Mouse (Mus musculus) thymus, postnatal 0 days (tissue): ENCODE results near the gene Cd44. TPM values are rescaled to one million over a fixed set of nuclear protein-coding genes. Genes with fewer than 3 reads are reported as not detected.

Experiments used
- DNase-seq: peaks from one replicate; pipeline ENCODE4 v3.0.0-alpha.2; 2015; ENCODE audit warnings: low spot score
- polyA plus RNA-seq: library from polyadenylated mRNA; unstranded; fragments of >200 nt; fragmentation: Nextera tagmentation; extraction: Ambion mirVana; gene quantifications from 2 replicates; pipeline ENCODE4 v1.2.1, GENCODE M21; 2015

The Cd44 gene
- 10.5 and 11.6 TPM in 2 replicates for polyA plus RNA-seq

GRCm38 (mm10) chr2:102900875-102901827 is at the start of gene Cd44:
Cd44 (minus strand) TSS chr2:102901665.
- DNase-seq, result peak; percentile 32

DNA sequence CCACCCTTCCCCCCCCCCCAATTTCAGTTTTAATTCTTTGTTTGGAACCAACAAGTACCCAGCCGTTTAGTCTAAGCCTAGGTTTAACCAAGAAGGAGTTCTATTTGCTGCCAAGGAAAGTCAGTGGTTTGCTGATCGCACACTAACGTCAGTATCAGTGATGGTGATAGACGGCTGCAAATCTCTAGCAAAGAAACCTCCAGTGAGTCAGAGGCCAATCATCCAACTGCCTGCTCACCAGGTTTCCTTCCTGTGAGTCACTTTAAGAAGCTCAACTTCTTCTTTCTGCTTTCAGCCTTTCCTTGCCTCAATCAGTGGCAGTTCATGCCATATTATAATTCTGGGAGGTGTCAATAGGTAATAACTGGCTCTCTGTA is 47.0 kb upstream of the Cd44 start:
- peak; percentile 10 for DNase-seq

DNA sequence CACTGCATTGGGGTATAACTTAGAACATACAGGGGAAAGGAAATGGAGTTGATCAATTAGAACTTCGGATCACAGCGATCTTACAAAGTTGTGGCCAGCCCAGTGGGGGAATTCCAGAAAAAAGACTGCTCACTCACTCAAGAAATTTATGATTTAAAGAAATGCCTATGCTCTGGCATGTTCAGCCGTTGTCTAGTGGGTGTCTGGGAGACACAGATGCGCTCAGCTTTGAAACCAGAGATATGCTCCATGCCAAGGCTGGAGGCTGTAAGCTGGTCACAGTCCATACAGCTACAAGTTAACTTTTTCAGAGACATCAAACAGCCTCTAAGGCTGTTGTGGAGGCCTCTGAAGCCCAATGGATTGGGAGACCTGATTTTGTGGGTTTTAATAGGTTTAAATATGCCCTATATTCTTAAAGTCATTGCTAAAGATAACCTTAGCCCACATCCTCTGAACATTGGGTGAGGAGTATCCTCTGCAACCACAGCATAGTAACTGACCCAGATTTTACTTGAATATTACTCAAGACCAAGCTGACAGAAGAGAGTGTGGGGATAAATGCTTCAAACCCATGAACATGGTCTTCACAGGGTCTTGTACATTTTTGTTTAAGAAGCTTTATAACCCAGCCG is 46.5 kb upstream of the Cd44 start:
- peak; percentile 12 for DNase-seq

- DNase-seq, result no peak
These were observed 43.6 kb upstream of the Cd44 start for GRCm38 (mm10) chr2:102945111-102945510.

- DNase-seq, result no peak
These were observed 43.0 kb upstream of the Cd44 start for GRCm38 (mm10) chr2:102944415-102945012.

GRCm38 (mm10) chr2:102943983-102944382 is 42.5 kb upstream of the Cd44 start:
- no peak for DNase-seq

DNA sequence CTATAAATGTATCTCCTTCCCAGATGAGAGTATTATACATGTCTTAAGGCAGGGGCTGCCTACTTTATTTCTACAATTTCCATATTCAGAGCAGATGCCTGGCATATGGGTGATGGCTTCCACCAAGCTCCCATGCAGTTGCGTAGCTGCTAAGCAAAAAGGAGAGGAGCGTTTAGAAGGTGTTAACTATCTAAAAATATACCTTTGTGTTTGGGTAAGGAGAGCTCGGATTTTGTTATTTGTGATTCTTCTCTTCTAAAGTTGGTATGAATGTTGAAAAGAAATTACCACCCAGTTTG is 41.3 kb upstream of the Cd44 start:
- DNase-seq, result no peak

GRCm38 (mm10) chr2:102941937-102942781 is 40.7 kb upstream of the Cd44 start:
- no peak for DNase-seq

- DNase-seq, result no peak
These were observed 39.4 kb upstream of the Cd44 start for GRCm38 (mm10) chr2:102940813-102941361.

DNA sequence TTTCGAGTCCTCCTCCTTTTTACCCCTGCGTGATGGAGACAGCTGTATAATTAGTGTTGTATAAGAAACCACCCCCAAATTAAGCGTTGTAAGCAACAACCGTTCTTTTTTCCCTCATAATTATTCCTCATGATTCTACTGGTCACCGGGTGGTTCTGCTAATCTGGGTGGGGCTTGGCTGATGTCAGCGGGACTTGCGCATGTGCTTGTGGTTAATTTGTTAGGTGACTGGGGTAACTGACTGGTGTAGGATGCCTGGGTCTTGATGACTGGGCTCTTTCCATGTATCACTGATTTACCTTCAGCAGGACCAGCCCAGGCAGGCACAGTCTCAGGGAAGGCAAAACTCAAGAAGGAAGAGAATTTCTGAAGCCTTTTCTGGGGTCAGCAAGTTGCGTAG is 38.7 kb upstream of the Cd44 start:
- no peak for DNase-seq

DNA sequence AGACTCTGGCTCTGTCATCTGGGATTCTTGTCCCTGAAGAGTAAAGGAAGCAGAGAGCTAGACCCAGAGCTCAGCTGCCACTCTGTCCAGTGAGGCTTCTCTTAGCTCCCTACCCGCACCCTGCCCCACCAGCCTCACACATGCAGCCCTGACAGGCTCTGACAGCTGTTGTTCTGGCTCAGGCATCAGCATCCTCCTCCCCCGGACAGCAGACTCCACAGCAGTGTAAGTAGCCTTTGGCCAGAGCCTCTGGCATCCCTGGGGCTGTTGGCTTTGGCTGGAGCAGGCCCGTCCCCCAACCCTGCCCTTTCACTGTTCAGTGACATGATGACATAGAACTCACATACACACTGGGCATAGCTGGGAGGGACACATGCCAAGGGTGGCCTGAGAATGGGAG is 35.4 kb upstream of the Cd44 start:
- DNase-seq, result no peak

DNA sequence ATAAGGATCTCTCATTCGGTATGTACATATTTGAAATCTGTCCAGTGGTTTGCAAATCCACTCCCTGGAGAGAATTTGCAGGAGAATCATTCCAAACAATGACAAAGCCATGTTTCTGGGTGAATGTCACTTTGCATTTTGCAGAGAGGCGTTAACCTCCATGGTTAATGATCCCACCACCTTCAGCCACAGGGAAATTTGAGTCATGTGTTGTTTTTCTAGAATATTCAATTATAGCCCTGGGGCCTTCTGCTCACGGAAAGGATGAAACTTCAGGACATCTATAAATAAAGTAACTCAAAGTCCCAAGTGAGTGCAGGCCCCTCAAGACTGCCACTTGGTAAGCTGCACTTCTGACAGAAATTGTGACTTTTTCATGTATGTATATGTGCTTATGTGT is 33.4 kb upstream of the Cd44 start:
- no peak for DNase-seq

- no peak for DNase-seq
These were observed 32.3 kb upstream of the Cd44 start for GRCm38 (mm10) chr2:102933787-102934186.

DNA sequence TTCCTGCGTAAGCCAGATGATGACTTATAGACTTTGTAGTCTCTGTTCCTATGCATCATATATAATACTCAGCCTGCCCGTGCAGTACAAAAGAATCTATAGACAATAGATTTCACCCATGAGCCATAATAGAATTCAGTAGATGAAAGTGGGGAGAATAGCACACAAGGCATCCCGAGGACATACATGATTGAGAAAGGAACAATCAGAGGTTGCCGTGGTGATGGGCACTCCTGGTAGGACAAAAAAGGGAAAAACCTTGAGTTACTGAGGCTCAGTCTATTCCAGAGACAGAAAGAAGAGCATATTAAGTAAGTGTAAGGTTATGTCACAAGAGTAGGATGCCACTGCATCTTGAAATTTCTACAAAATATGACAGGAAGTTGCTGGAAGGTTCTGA is 31.7 kb upstream of the Cd44 start:
- no peak for DNase-seq

DNA sequence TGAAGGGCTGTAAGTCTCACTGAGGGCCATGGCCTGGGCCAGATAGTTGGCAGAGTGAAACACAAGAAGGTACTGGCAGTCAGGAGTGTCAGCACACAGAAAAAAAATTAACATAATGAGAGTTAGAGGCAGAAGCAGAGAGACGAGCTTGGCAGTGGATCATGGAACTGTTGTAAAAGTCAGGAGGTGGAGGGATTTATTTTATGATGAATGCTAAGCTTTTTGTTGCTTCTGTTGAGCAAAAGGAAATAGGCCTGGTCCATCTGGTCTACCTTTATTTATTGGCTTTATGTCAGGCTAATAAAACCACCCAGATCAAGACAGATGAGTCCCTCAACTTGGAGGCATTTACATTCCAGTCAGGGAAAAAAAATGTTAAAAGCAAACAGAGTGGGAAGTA is 31.2 kb upstream of the Cd44 start:
- no peak for DNase-seq

DNA sequence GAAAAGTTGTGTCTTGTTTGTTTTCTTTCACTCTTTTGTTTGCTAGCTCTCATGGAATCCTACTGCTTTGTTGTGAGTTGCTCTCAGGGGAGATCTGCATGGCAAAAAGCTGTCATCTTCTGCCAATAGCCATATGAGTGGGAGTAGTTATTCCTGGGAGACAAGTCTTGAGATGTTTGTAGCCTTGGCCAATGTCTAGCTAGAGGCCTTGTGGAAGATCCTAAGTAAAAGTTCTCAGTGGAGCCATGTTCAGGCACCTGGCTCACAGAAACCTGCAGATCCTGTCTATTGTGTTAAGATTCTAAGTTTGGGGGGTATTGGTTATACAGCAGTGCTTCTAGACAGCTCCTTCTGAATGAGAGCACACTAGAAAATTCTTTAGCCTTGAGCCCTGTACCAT is 26.7 kb upstream of the Cd44 start:
- DNase-seq, result no peak

- DNase-seq, result no peak
These were observed 23.0 kb upstream of the Cd44 start for GRCm38 (mm10) chr2:102924480-102924879.

GRCm38 (mm10) chr2:102923682-102924081 is 22.2 kb upstream of the Cd44 start:
- DNase-seq, result no peak

DNA sequence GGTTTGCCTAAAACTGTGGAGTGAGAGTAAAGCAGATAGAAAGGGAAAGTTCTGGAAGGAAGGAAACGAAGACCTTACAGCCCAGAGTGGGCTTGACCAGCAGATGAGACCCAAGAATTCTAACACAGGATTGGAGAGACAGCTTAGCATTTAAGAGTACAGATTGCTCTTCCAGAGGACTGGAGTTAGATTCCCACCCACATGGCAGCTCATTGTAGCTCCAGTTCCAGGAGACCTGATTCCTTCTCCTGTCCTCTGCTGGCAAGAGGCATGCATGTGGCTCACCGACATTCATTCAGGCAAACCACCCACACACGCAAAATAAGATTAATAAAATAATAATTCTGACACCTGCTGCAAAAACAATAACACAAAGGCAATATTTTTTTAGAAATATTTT is 20.6 kb upstream of the Cd44 start:
- no peak for DNase-seq

DNA sequence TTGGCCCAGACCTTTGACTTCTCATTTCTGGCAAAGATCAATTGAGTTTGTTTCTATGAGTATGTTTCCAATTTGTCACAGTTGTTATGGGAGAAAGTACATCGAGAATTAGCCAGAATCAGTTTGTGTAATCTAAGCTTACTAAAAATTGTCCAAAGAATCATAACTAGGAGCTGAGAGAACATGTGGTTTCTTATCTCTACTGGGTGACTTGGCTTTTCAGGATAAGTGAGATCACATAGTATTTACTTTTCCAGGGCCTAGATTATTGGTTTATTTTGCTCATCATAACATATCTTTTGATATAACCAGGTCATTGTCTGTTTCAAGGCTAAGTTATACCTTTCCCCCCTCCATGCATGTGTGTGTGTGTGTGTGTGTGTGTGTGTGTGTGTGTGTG is 16.8 kb upstream of the Cd44 start:
- DNase-seq, result no peak

GRCm38 (mm10) chr2:102916596-102916995 is 15.1 kb upstream of the Cd44 start:
- no peak for DNase-seq
